24 mouse cellular contexts compared by ENCODE assay signal in genomic region chr11:11122866-11123265, GRCm38 (mm10). TPM values are rescaled to one million over a fixed set of nuclear protein-coding genes. Genes with fewer than 3 reads are reported as not detected.
DNase-seq lines count a peak whose midpoint lies in the region; ATAC-seq lines count a peak whose summit lies in the region.
"Had no signal": no experiment of that assay in that cellular context is flagged by ENCODE, and none has a peak within 500 bp of the region (broad histone marks: within the 10 kb centered on the region; RNA-seq: fewer than 3 reads in every experiment).

No protein-coding gene starts in this region.

- no peaks in the 10 kb centered on the region for H3K9me3 ChIP-seq in intestine, embryonic 16.5 days (ENCODE audit: control insufficient read depth, low read length)
- H3K9me3 ChIP-seq: forebrain, embryonic 13.5 days; limb, embryonic 12.5 days; liver, embryonic 12.5 days; midbrain, embryonic 15.5 days had no signal

- peaks cover 2% of the 10 kb centered on the region; the same call in 1 of the 2 replicates for H3K27me3 ChIP-seq in intestine, embryonic 16.5 days (replicated peaks; ENCODE audit: control insufficient read depth, insufficient read depth, low read length)
- H3K27me3 ChIP-seq: midbrain, embryonic 15.5 days had no signal

- H3K9ac ChIP-seq in intestine, embryonic 16.5 days (ENCODE audit: low read depth, low read length), result no peak overlapping the region
- H3K9ac ChIP-seq: forebrain, embryonic 13.5 days; limb, embryonic 12.5 days; liver, embryonic 12.5 days; midbrain, embryonic 15.5 days had no signal

- H3K27ac ChIP-seq in intestine, embryonic 16.5 days (ENCODE audit: low read length), result no peak overlapping the region
- H3K27ac ChIP-seq: forebrain, embryonic 13.5 days; limb, embryonic 12.5 days; liver, embryonic 12.5 days; midbrain, embryonic 15.5 days had no signal

- intact Hi-C loops in heart, postnatal 25 days (cut with DNase I), result no loop called here
- intact Hi-C loops in heart, postnatal 10 days (cut with DNase I), result no loop called here

- peak; percentile 80 to 81 for DNase-seq in cerebellum, postnatal 10 days
- no peak for DNase-seq in cerebellum, adult 9-11 months
- DNase-seq in heart, adult 8-10 months (ENCODE audit: low spot score), result peak; percentile 60
- no peak for DNase-seq in heart, postnatal 25 days (ENCODE audit: low spot score)
- peak; percentile 38 for DNase-seq in brain, adult 2 months (ENCODE audit: low read depth, low spot score)
- DNase-seq in heart, postnatal 10 days, result peak; percentile 73 to 82
- no peak for DNase-seq in kidney, postnatal 14 days
- DNase-seq: adrenal gland, postnatal 14 days; cerebellum, adult 18-20 months; kidney, adult 8-10 months; kidney, postnatal 4 days; layer of hippocampus, adult 9-11 months; thymus, postnatal 25 days had no signal

- no peaks in the 10 kb centered on the region for H3K4me1 ChIP-seq in intestine, embryonic 16.5 days (ENCODE audit: control insufficient read depth, insufficient read depth, low read length)
- H3K4me1 ChIP-seq: forebrain, embryonic 13.5 days; limb, embryonic 12.5 days; liver, embryonic 12.5 days; midbrain, embryonic 15.5 days had no signal

- no peaks in the 10 kb centered on the region for H3K36me3 ChIP-seq in intestine, embryonic 16.5 days (ENCODE audit: control insufficient read depth, insufficient read depth, low read length)
- H3K36me3 ChIP-seq: limb, embryonic 12.5 days; liver, embryonic 12.5 days; midbrain, embryonic 15.5 days had no signal

- WGBS in intestine, embryonic 16.5 days, result 73% methylated on average over 4 of the region's 4 CpGs

- no peak overlapping the region for H3K4me2 ChIP-seq in intestine, embryonic 16.5 days (ENCODE audit: low read depth, low read length)
- H3K4me2 ChIP-seq: forebrain, embryonic 13.5 days; limb, embryonic 12.5 days; liver, embryonic 12.5 days; midbrain, embryonic 15.5 days had no signal

- H3K4me3 ChIP-seq in intestine, embryonic 16.5 days (ENCODE audit: low read length), result no peak overlapping the region
- H3K4me3 ChIP-seq: erythroblast, embryonic 14.5 days; forebrain, embryonic 13.5 days; limb, embryonic 12.5 days; liver, embryonic 12.5 days; midbrain, embryonic 15.5 days; myocyte had no signal

- ATAC-seq in intestine, embryonic 16.5 days, result no peak
- ATAC-seq: CD4-positive, CD25-positive, alpha-beta regulatory T cell, adult 4 months; forebrain, embryonic 13.5 days; liver, embryonic 12.5 days; midbrain, embryonic 15.5 days; Patski had no signal

RNA-seq across cellular contexts. Expression of gene Vwc2, which starts 8.8 kb away (rescaled TPM):
- not detected for total RNA-seq in heart, adult 8-10 months (2022)
- total RNA-seq in heart, postnatal 25 days (2021), result not detected
- under 1 TPM in 1 of 2 experiments, not detected in 1; 0.12 TPM for total RNA-seq in heart, postnatal 10 days (2021)
- polyA plus RNA-seq in intestine, embryonic 16.5 days (2015; fragmentation: Nextera tagmentation; extraction: Ambion mirVana), result 0.22 TPM in 2 replicates
- total RNA-seq: adrenal gland, postnatal 14 days; granulocyte monocyte progenitor cell, adult 5-6 weeks; megakaryocyte-erythroid progenitor cell, adult 5-6 weeks had no signal
- polyA plus RNA-seq: erythroblast, embryonic 14.5 days; Patski had no signal

Comparison
In these comparisons a context has a peak if more than half of its experiments do, and no peak if none do; other contexts are left out.
1. DNase-seq: peak in cerebellum, postnatal 10 days (2 of 2), heart, adult 8-10 months (single experiment), brain, adult 2 months (single experiment) and heart, postnatal 10 days (2 of 2); none in cerebellum, adult 9-11 months (single experiment), heart, postnatal 25 days (single experiment) and kidney, postnatal 14 days (single experiment).